Mouse (Mus musculus): ENCODE measurements around the gene Klra4.
"Not testable (repeated sequence)": the region's sequence is repeated elsewhere in the genome, so short reads cannot be mapped to it uniquely, and the experiment has no call there.

Gene Klra4

DNA sequence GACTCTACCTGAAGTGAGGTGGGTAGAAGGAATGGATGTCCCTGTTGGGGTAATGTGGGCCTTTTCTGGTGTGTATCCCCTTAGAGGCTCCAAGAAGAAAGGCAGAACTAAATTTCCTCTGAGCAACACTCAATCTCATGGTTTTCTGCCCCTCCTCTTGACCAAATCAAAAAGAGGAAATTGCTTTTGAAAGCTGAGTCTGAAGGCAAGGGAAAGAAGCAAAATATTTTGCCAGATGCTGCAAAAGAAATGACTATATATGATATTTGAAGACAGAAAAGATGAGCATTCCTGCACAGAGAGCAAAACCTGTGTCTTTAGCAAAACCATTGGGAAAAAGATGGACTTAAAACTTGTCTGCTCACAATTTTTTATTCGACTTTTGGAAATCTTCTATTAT, at the start of gene Klra4:
Gene Klra4, minus strand, starts transcription at position 101 of the 400 bp plus-strand sequence.
- not testable (repeated sequence) for DNase-seq (ENCODE audit: low read depth, low spot score)

DNA sequence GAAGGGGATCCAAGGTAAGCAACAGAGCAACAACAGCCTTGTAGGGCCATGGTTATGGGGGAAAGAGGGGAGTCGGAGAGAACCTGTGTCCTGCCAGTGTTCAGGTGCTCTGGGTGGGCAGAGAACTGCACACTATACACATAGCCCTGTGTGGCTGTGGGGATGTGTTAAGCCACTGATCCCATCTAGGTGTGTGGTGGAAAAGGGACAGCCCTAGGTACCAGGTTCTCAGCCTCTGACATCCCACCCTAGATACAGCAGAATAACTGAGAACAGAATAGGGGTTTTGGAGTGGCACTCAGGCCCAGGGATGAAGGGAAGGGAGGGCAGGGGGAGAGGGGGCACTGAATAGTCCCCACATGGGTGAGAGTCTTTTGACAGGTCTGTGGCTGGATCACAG, 43.4 kb upstream of the Klra4 start:
- DNase-seq (ENCODE audit: low read depth, low spot score): no peak

GRCm38 (mm10) chr6:130102743-130103142, 35.7 kb upstream of the Klra4 start:
- not testable (repeated sequence) for DNase-seq (ENCODE audit: low read depth, low spot score)

GRCm38 (mm10) chr6:130092336-130092948, 25.4 kb upstream of the Klra4 start:
- DNase-seq (ENCODE audit: low read depth, low spot score): no peak

DNA sequence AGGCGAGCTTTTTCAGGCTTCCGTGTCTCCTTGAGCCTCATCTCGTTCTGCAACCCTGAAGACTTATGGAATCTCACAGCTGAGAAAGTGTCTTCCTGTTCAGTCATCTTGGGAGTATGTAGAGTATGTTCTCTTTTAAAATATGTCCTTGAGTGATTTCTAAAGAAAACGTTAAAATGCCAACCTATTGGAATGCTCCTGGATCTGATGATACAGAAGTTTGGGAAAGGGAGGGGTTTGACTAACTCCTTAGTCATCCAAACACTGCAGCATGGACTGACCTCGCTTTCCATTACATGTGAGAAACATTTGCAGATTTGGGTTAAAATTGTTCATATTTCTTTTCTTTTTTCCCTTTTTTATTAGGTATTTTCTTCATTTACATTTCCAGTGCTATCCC, 1.9 kb downstream of the Klra4 start:
- DNase-seq (ENCODE audit: low read depth, low spot score): no peak

DNA sequence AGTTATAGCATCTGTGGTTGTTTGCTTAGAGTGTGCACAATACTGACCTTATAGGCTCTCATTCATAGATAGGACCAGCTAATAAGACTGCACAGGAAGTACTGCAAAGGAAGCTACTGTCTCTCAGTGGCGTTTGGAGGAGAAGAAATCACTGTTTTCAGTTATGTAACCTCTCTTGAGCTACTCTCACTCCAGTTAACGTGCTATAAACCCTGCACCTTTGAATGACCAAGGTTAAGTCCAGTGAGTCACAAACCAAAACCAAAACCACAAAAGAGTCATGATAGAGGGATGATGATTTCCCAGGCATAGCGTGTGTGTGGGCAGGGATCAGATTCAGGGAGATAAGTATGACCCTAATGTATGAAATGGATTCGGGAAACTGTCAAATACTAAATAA, 31.9 kb downstream of the Klra4 start:
- DNase-seq (ENCODE audit: low read depth, low spot score): not testable (repeated sequence)

DNA sequence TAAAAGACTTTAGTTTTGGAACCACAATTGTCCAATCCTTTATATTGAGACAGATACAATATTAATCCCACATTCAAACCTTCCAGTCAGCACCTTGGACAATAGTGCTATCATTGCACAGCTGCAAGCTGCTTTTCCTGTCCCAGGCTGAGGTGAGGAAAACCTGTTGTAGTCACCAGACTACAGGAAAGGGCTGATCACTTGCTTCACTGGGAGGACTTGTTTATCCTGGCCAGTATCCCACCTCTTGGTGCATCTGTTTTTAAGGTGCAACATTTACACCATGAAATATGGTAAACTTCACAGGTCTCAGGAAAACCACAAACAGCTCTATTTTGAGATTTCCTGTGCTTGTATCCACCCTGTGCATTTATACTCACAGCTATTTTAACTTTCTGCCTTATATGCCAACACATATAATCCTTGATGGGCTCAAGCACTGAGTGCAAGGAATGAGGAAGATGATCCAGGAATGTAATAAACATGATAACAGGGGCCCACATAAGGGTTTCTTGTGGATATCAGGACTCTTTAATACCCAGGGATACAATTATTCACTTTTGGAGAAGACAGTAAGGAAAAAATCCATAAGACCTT, 35.5 kb downstream of the Klra4 start:
- not testable (repeated sequence) for DNase-seq (ENCODE audit: low read depth, low spot score)

GRCm38 (mm10) chr6:130026854-130027253, 40.2 kb downstream of the Klra4 start, which contains the start of gene Klra6:
Gene Klra6, minus strand, starts transcription at chr6:130026954.
- DNase-seq (ENCODE audit: low read depth, low spot score): no peak
